Mouse (Mus musculus): Measurements from ENCODE around the gene Gm45753. TPM values are rescaled to one million over a fixed set of nuclear protein-coding genes. Genes with fewer than 3 reads are reported as not detected.

Gm45753 gene
- 0.02 and 0.09 TPM in 2 replicates for polyA plus RNA-seq (2012; rRNA removed)

GRCm38 (mm10) chr8:45308366-45308765 is at the start of gene Gm45753:
Gm45753 (minus strand) TSS chr8:45308466.

GRCm38 (mm10) chr8:45332685-45333409 is 24.6 kb upstream of the Gm45753 start, which contains the start of gene Cyp4v3:
Cyp4v3 (minus strand) TSS chr8:45333216.

GRCm38 (mm10) chr8:45294687-45295086 is 13.6 kb downstream of the Gm45753 start, which contains the start of gene Klkb1:
Klkb1 (minus strand) TSS chr8:45294859.

GRCm38 (mm10) chr8:45261920-45262319 is 46.3 kb downstream of the Gm45753 start, which contains the start of gene F11:
F11 (minus strand) TSS chr8:45262031.

Other genes with a start within 250 kb of the Gm45753 start
- not detected in 2 replicates for gene Mtnr1a, start 239.3 kb downstream of the Gm45753 start, polyA plus RNA-seq (2012; rRNA removed)
- gene F11, start 46.4 kb downstream of the Gm45753 start, polyA plus RNA-seq (2012; rRNA removed) = 8.2 and 11.4 TPM in 2 replicates
- gene Klkb1, start 13.6 kb downstream of the Gm45753 start, polyA plus RNA-seq (2012; rRNA removed) = 4.2 and 5.2 TPM in 2 replicates
- gene Cyp4v3, start 24.8 kb upstream of the Gm45753 start, polyA plus RNA-seq (2012; rRNA removed) = 2.4 and 2.9 TPM in 2 replicates
- gene Fam149a, start 73.8 kb upstream of the Gm45753 start, polyA plus RNA-seq (2012; rRNA removed) = 1.3 and 1.5 TPM in 2 replicates
- gene Tlr3, start 102.6 kb upstream of the Gm45753 start, polyA plus RNA-seq (2012; rRNA removed) = 0.54 and 0.73 TPM in 2 replicates
- 3.6 and 3.8 TPM in 2 replicates for gene Sorbs2, start 199.3 kb upstream of the Gm45753 start, polyA plus RNA-seq (2012; rRNA removed)